Mouse (Mus musculus) ES-Bruce4 (cell line): ENCODE results near the gene Smarca5. TPM values are rescaled to one million over a fixed set of nuclear protein-coding genes. Genes with fewer than 3 reads are reported as not detected.

ENCODE experiments used
- H3K27ac ChIP-seq: 2 replicates; pipeline ENCODE4 v1.5.1; 2012; ENCODE audit warnings: low read length, inconsistent platforms; ENCODE audit not compliant: insufficient read depth
- H3K27me3 ChIP-seq: 2 replicates; pipeline ENCODE4 v1.6.1; 2012; ENCODE audit warnings: mild to moderate bottlenecking, low read length, inconsistent platforms; ENCODE audit not compliant: control insufficient read depth, poor library complexity, insufficient read depth, severe bottlenecking
- H3K36me3 ChIP-seq: 2 replicates; pipeline ENCODE4 v1.6.1; 2012; ENCODE audit warnings: inconsistent platforms, mild to moderate bottlenecking, low read length, moderate library complexity; ENCODE audit not compliant: control insufficient read depth, poor library complexity, insufficient read depth, severe bottlenecking
- H3K4me1 ChIP-seq: one replicate; pipeline ENCODE4 v1.8.1; 2011; ENCODE audit warnings: low read length; ENCODE audit not compliant: control insufficient read depth, insufficient read depth
- H3K4me3 ChIP-seq: 2 replicates; pipeline ENCODE4 v1.5.1; 2011; ENCODE audit warnings: low read depth, mild to moderate bottlenecking, low read length
- H3K9ac ChIP-seq: 2 replicates; pipeline ENCODE4 v1.6.1; 2012; ENCODE audit warnings: low read depth, mild to moderate bottlenecking, inconsistent platforms; ENCODE audit not compliant: poor library complexity, severe bottlenecking
- H3K9me3 ChIP-seq: replicated peaks from 2 replicates; pipeline ENCODE4 v1.6.1; 2012; ENCODE audit warnings: mild to moderate bottlenecking, low read length, inconsistent platforms; ENCODE audit not compliant: control insufficient read depth, poor library complexity, insufficient read depth, severe bottlenecking
- CTCF ChIP-seq: IDR thresholded peaks from one replicate; pipeline ENCODE4 v1.8.1; 2011; ENCODE audit warnings: low read depth, low read length
- EP300 ChIP-seq: IDR thresholded peaks from 2 replicates; pipeline ENCODE4 v1.6.1; 2011; ENCODE audit warnings: low read depth, low read length; ENCODE audit not compliant: insufficient read depth
- POLR2A ChIP-seq: IDR thresholded peaks from one replicate; pipeline ENCODE4 v1.8.1; 2011; ENCODE audit warnings: low read length; ENCODE audit not compliant: insufficient read depth
- polyA plus RNA-seq: library from polyadenylated mRNA; stranded (reverse); fragments of >200 nt; gene quantifications from 2 replicates; pipeline ENCODE4 v1.2.4, GENCODE M21; 2011; ENCODE audit warnings: low read depth; ENCODE audit not compliant: missing spikeins, insufficient read depth, insufficient read length

Gene Smarca5
- polyA plus RNA-seq, 1 experiment, result 155 TPM

GRCm38 (mm10) chr8:80738388-80739154 is 726 bp downstream of the Smarca5 start:
- no peak for TF ChIP-seq POLR2A
- TF ChIP-seq EP300, result no peak
- TF ChIP-seq CTCF, result no peak
- Histone ChIP-seq H3K27ac (peak overlapping the region; percentile 87), H3K36me3 (peaks cover 20% of the 10 kb centered on the region), H3K4me1 (no peaks in the 10 kb centered on the region), H3K9me3 (no peaks in the 10 kb centered on the region), H3K27me3 (no peaks in the 10 kb centered on the region), H3K4me3 (peak overlapping the region; percentile 73), H3K9ac (peak overlapping the region; percentile 91)

- TF ChIP-seq POLR2A, result no peak
- TF ChIP-seq CTCF, result no peak
- TF ChIP-seq EP300, result no peak
- peak overlapping the region; percentile 91 for H3K9ac ChIP-seq
- H3K27ac ChIP-seq, result peak overlapping the region; percentile 87
- no peaks in the 10 kb centered on the region for H3K4me1 ChIP-seq
- H3K9me3 ChIP-seq, result no peaks in the 10 kb centered on the region
- H3K36me3 ChIP-seq, result peaks cover 25% of the 10 kb centered on the region
- H3K27me3 ChIP-seq, result no peaks in the 10 kb centered on the region
- peak overlapping the region; percentile 73 for H3K4me3 ChIP-seq
Observed at GRCm38 (mm10) chr8:80738046-80738387, 1.3 kb downstream of the Smarca5 start.

- Histone ChIP-seq H3K36me3 (peaks cover 66% of the 10 kb centered on the region), H3K27me3 (no peaks in the 10 kb centered on the region), H3K4me3 (no peak overlapping the region), H3K27ac (no peak overlapping the region), H3K9me3 (peaks cover 4% of the 10 kb centered on the region; the same call in 1 of the 2 replicates), H3K4me1 (no peaks in the 10 kb centered on the region), H3K9ac (no peak overlapping the region)
- TF ChIP-seq EP300 (no peak), POLR2A (no peak)
Observed at GRCm38 (mm10) chr8:80732326-80732725, 7.0 kb downstream of the Smarca5 start.

- Histone ChIP-seq H3K9ac (no peak overlapping the region), H3K27me3 (no peaks in the 10 kb centered on the region), H3K4me1 (no peaks in the 10 kb centered on the region), H3K36me3 (peaks cover 65% of the 10 kb centered on the region), H3K9me3 (no peaks in the 10 kb centered on the region), H3K27ac (no peak overlapping the region), H3K4me3 (no peak overlapping the region)
- TF ChIP-seq CTCF, result no peak
- TF ChIP-seq POLR2A, result no peak
- no peak for TF ChIP-seq EP300
Observed at GRCm38 (mm10) chr8:80714461-80714860, 24.8 kb downstream of the Smarca5 start.

GRCm38 (mm10) chr8:80710670-80711400 is 28.5 kb downstream of the Smarca5 start:
- H3K36me3 ChIP-seq, result peaks cover 70% of the 10 kb centered on the region

GRCm38 (mm10) chr8:80688141-80688540 is 51.2 kb downstream of the Smarca5 start:
- Histone ChIP-seq H3K4me3 (no peak overlapping the region), H3K9me3 (no peaks in the 10 kb centered on the region), H3K27ac (no peak overlapping the region), H3K9ac (no peak overlapping the region), H3K27me3 (no peaks in the 10 kb centered on the region), H3K4me1 (no peaks in the 10 kb centered on the region), H3K36me3 (no peaks in the 10 kb centered on the region)
- TF ChIP-seq CTCF (peak; percentile 83), POLR2A (no peak)

More at GRCm38 (mm10) chr8:80710670-80711400, 28.5 kb downstream of the Smarca5 start:
- TF ChIP-seq POLR2A (no peak), EP300 (no peak), CTCF (no peak)
- Histone ChIP-seq H3K27me3 (no peaks in the 10 kb centered on the region), H3K9me3 (no peaks in the 10 kb centered on the region), H3K9ac (no peak overlapping the region), H3K4me3 (no peak overlapping the region), H3K4me1 (no peaks in the 10 kb centered on the region), H3K27ac (no peak overlapping the region)
